Mouse (Mus musculus): Measurements from ENCODE around the gene Nptxr. TPM values are rescaled to one million over a fixed set of nuclear protein-coding genes. Genes with fewer than 3 reads are reported as not detected.

The Nptxr gene
- total and polyA plus RNA-seq, 3 experiments: 0.09 to 2.1 (median 0.14) TPM

DNA sequence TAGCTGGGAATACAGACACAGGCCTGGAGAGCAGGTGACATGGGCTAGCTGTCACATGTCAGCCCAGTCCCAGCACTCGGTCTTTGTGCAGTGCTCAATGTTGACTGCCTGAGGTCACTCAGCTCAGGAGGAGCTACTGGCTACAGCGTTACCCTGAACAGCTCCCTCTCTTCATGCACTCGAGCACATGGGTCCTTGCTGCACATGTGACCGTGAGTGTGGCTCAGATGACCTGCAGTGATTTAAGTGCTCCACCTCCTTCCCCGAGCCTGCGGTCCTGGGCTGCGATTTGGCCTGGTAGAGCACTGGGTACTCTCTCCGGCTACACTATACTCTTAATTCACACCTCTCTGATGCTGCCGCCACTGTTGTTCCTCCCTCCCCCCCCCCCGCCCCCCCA lies 38.4 kb downstream of the Nptxr start:
- Histone ChIP-seq H3K9me3 (replicated peaks; ENCODE audit: low read length) (no peaks in the 10 kb centered on the region), H3K79me2 (replicated peaks; ENCODE audit: control insufficient read depth, extremely low read depth, insufficient read depth, poor library complexity, severe bottlenecking) (no peaks in the 10 kb centered on the region), H3K27me3 (replicated peaks) (no peaks in the 10 kb centered on the region), H3K36me3 (replicated peaks in 1 of 2; ENCODE audit: control insufficient read depth in 1 of 2, insufficient read depth in 1 of 2, low read length in 1 of 2) (peaks cover 7 to 49% of the 10 kb centered on the region in 2 experiments), H3K4me2 (ENCODE audit: insufficient read depth, low read depth, poor library complexity, severe bottlenecking) (no peak overlapping the region), H3K4me3 (replicated peaks in 1 of 3; ENCODE audit: low read depth in 2 of 3, low read length in 2 of 3, poor library complexity in 1 of 3) (no peak overlapping the region), H3K9ac (ENCODE audit: insufficient read depth, low read depth) (no peak overlapping the region), H3K27ac (ENCODE audit: insufficient read depth, low read depth) (no peak overlapping the region), H3K4me1 (ENCODE audit: control insufficient read depth in 1 of 2, insufficient read depth in 2 of 2) (peaks cover 7 to 18% of the 10 kb centered on the region in 2 experiments; a peak in 3 of 4 replicates)
- DNase-seq (ENCODE audit: extremely low read depth): no peak
- dilution Hi-C loops (cut with MboI; ENCODE audit: extremely low pct_ligation_motif_present, extremely low pct_unique_long_range_greater_than_20kb, low sequenced_read_pairs): no loop called here
- no peak for TF ChIP-seq CHD1 (IDR thresholded peaks at IDR 0.05; ENCODE audit: low read depth, low read length)
- TF ChIP-seq USF1 (IDR thresholded peaks at IDR 0.05; ENCODE audit: low read depth, low read length): no peak
- TF ChIP-seq RCOR1 (conservative IDR thresholded peaks at IDR 0.05; ENCODE audit: low read depth, low read length): no peak
- TF ChIP-seq POLR2AphosphoS2 (IDR thresholded peaks at IDR 0.05; ENCODE audit: low read depth, low read length): no peak
- no peak for TF ChIP-seq MAZ (IDR thresholded peaks at IDR 0.05; ENCODE audit: low read depth, low read length)
- in situ Hi-C loops (cut with MboI; ENCODE audit: low pct_ligation_motif_present, low pct_unique_long_range_greater_than_20kb, low sequenced_read_pairs): no loop called here

DNA sequence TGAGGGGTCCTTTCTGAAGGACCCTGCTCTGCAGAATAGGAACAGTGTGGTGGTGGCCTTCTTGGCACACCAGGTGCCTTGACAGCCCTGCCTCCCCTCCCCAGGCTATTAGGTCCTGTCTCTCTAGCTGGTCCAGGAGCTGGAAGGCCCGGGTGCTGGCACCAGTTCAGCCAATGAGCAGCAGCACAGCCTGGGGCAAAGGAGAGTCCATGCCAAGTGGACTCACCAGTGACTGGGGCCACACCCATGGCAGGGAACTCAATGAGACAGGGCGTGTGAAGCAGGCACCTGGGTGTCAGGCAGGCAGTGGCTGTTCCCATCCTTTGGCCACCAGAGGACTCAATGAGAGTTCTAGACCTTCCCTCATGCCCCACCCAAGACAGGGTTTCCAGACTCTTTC lies 39.2 kb downstream of the Nptxr start:
- H3K4me3 ChIP-seq (replicated peaks in 1 of 3; ENCODE audit: low read depth in 2 of 3, low read length in 2 of 3, poor library complexity in 1 of 3): no peak overlapping the region
- peaks cover 7 to 18% of the 10 kb centered on the region in 2 experiments; a peak in 3 of 4 replicates for H3K4me1 ChIP-seq (ENCODE audit: control insufficient read depth in 1 of 2, insufficient read depth in 2 of 2)
- dilution Hi-C loops (cut with MboI; ENCODE audit: extremely low pct_ligation_motif_present, extremely low pct_unique_long_range_greater_than_20kb, low sequenced_read_pairs): no loop called here
- H3K36me3 ChIP-seq (replicated peaks in 1 of 2; ENCODE audit: control insufficient read depth in 1 of 2, insufficient read depth in 1 of 2, low read length in 1 of 2): peaks cover 7 to 52% of the 10 kb centered on the region in 2 experiments
- no peak for DNase-seq (ENCODE audit: extremely low read depth)
- H3K4me2 ChIP-seq (ENCODE audit: insufficient read depth, low read depth, poor library complexity, severe bottlenecking): no peak overlapping the region
- no peak overlapping the region for H3K27ac ChIP-seq (ENCODE audit: insufficient read depth, low read depth)
- in situ Hi-C loops (cut with MboI; ENCODE audit: low pct_ligation_motif_present, low pct_unique_long_range_greater_than_20kb, low sequenced_read_pairs): no loop called here
- TF ChIP-seq ZNF384 (IDR thresholded peaks at IDR 0.05; ENCODE audit: low read depth, low read length) (no peak), UBTF (IDR thresholded peaks at IDR 0.05; ENCODE audit: low read depth, low read length) (no peak), MXI1 (IDR thresholded peaks at IDR 0.05; ENCODE audit: low read depth, low read length) (no peak), GABPA (IDR thresholded peaks at IDR 0.05; ENCODE audit: insufficient replicate concordance, low read depth, low read length) (no peak), TCF12 (IDR thresholded peaks at IDR 0.05; ENCODE audit: low read depth, low read length) (no peak), ZKSCAN1 (IDR thresholded peaks at IDR 0.05; ENCODE audit: borderline replicate concordance, low read depth, low read length) (no peak), SMC3 (IDR thresholded peaks at IDR 0.05; ENCODE audit: low read depth, low read length) (no peak), CHD1 (IDR thresholded peaks at IDR 0.05; ENCODE audit: low read depth, low read length) (no peak), HCFC1 (IDR thresholded peaks at IDR 0.05; ENCODE audit: low read depth, low read length) (no peak), RCOR1 (conservative IDR thresholded peaks at IDR 0.05; ENCODE audit: low read depth, low read length) (no peak), EP300 (IDR thresholded peaks at IDR 0.05; ENCODE audit: low read length) (no peak), JUN (IDR thresholded peaks at IDR 0.05; ENCODE audit: insufficient read depth, low read depth, low read length) (no peak), MYC (IDR thresholded peaks at IDR 0.05; ENCODE audit: low read depth, low read length) (no peak)
- no peaks in the 10 kb centered on the region for H3K79me2 ChIP-seq (replicated peaks; ENCODE audit: control insufficient read depth, extremely low read depth, insufficient read depth, poor library complexity, severe bottlenecking)
- H3K9ac ChIP-seq (ENCODE audit: insufficient read depth, low read depth): no peak overlapping the region
- H3K9me3 ChIP-seq (replicated peaks; ENCODE audit: low read length): no peaks in the 10 kb centered on the region
- no peaks in the 10 kb centered on the region for H3K27me3 ChIP-seq (replicated peaks)

All from CH12.LX (cell line).